24 mouse cellular contexts compared by ENCODE assay signal in genomic region chr9:21536501-21536900, GRCm38 (mm10).
"Had no signal": no experiment of that assay in that cellular context is flagged by ENCODE, and none has a peak within 500 bp of the region (broad histone marks: within the 10 kb centered on the region; RNA-seq: fewer than 3 reads in every experiment).

No protein-coding gene starts in this region.

- H3K9me3 ChIP-seq: liver, embryonic 13.5 days; liver, embryonic 15.5 days; megakaryocyte, embryonic 14.5 days; midbrain, embryonic 10.5 days; midbrain, embryonic 12.5 days; neural tube, embryonic 15.5 days; stomach, embryonic 15.5 days had no signal

- H3K4me3 ChIP-seq: liver, embryonic 13.5 days; liver, embryonic 15.5 days; midbrain, embryonic 10.5 days; midbrain, embryonic 12.5 days; myocyte; neural tube, embryonic 13.5 days; neural tube, embryonic 15.5 days; stomach, embryonic 15.5 days had no signal

- H3K27me3 ChIP-seq: liver, embryonic 13.5 days; liver, embryonic 15.5 days; megakaryocyte, embryonic 14.5 days; midbrain, embryonic 12.5 days; neural tube, embryonic 13.5 days; neural tube, embryonic 15.5 days; stomach, embryonic 15.5 days had no signal

- H3K36me3 ChIP-seq: liver, embryonic 13.5 days; liver, embryonic 15.5 days; neural tube, embryonic 13.5 days; neural tube, embryonic 15.5 days; stomach, embryonic 15.5 days had no signal

- DNase-seq: liver, embryonic 13.5 days; lung, adult 18-20 months; lung, embryonic 14.5 days; lung, postnatal 10 days; lung, postnatal 4 days; midbrain, embryonic 14.5 days; retina, postnatal 1 day; right cerebral cortex, adult 18-20 months; right cerebral cortex, postnatal 25 days; right cerebral cortex, postnatal 4 days; spleen, adult 18-20 months; thymus, adult 2 months; thymus, postnatal 14 days; thymus, postnatal 4 days had no signal

- H3K4me2 ChIP-seq: liver, embryonic 13.5 days; liver, embryonic 15.5 days; lung, embryonic 14.5 days; midbrain, embryonic 12.5 days; neural tube, embryonic 13.5 days; neural tube, embryonic 15.5 days; stomach, embryonic 15.5 days had no signal

- H3K9ac ChIP-seq: liver, embryonic 13.5 days; liver, embryonic 15.5 days; lung, embryonic 14.5 days; midbrain, embryonic 12.5 days; neural tube, embryonic 13.5 days; neural tube, embryonic 15.5 days; stomach, embryonic 15.5 days had no signal

- H3K4me1 ChIP-seq: midbrain, embryonic 10.5 days; midbrain, embryonic 12.5 days; neural tube, embryonic 13.5 days; neural tube, embryonic 15.5 days; stomach, embryonic 15.5 days had no signal

- ATAC-seq: midbrain, embryonic 16.5 days had no signal

- H3K27ac ChIP-seq: liver, embryonic 13.5 days; liver, embryonic 15.5 days; midbrain, embryonic 10.5 days; midbrain, embryonic 12.5 days; neural tube, embryonic 13.5 days; neural tube, embryonic 15.5 days; stomach, embryonic 15.5 days; stomach, postnatal 0 days had no signal
